Mouse (Mus musculus) liver, adult (tissue): ENCODE measurements around the gene Tmem100.

ENCODE experiments used
- GATA4 ChIP-seq: IDR thresholded peaks from 2 replicates; pipeline ENCODE4 v1.6.1; 2014; ENCODE audit warnings: mild to moderate bottlenecking, low read length; ENCODE audit not compliant: insufficient replicate concordance

Tmem100 gene

DNA sequence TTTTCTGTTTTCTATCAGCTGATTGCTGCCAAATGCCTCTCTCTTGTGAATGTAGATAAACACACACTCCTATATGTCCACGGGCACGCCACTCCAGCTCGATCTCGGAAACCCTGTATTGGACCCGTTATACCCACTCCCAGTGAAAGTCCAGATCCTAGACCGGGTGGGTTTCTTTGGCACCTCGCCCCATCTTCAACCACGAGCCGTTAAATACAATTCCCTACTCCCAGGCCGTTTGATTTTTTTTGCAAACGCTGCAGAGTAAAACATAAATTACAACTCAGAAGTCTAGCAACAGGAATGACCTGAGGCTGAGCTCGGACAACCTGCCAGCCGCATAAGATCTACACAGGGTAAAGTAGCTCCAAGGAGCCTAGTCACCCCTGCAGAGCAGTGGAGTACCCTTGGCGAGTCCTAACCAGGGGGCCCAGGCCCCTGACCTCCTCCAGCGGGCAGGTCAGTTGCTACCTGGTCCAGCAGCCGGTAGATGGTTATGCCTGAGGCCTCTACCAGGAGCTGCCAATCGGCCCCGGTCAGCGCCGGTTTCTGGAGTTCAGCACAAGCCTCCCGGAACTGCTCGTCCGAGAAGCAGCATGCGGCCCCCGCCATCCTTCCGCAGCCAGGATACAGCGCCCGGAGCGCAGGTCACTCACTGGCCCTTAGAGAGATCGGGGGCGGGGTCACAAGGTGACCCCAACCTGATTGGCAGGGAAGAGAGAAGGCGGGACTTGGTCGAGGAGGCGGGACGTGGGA, 27.7 kb upstream of the Tmem100 start, which contains the start of gene Pctp:
Gene Pctp (minus strand): TSS at position 664 of the 756 bp plus-strand sequence.
- peak; percentile 18; the same call in 1 of the 2 replicates for TF ChIP-seq GATA4

DNA sequence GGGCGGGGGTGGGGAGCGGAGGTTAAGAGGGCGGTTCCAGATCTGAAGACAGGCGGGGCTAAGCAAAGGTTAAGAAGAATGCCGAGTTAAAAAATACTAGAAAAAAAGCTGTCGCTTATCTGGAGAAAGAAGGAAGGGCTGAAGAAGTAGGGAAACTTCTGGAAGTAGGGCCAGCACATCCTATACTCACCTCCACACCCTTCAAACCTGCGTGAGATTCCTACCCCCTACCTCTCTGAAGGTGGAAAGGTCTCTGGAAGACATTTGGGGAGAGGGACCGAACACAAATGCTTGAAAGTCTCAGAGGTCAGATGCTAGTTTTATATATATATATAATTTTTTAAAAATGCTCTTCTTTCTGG, 27.2 kb upstream of the Tmem100 start:
- no peak for TF ChIP-seq GATA4

DNA sequence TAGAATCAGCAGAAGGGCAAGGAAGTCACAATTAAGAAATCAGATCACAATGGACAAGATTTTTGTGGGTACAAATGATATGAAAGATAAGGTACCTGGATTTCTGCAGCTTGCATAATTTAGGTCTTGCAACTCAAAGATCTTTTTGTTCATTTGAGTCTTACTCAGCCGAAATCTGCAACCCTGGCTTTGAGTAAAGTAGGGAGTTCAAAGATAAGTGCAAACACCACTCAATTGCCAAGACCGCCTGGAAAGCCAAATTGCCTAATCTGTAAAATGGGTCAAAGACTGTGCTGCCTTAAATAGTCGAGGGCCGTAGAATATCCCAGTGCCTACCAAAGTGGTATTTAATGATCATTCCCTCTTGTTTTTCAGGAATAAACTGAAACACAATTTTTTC, 26.8 kb upstream of the Tmem100 start:
- TF ChIP-seq GATA4 = peak; percentile 77

DNA sequence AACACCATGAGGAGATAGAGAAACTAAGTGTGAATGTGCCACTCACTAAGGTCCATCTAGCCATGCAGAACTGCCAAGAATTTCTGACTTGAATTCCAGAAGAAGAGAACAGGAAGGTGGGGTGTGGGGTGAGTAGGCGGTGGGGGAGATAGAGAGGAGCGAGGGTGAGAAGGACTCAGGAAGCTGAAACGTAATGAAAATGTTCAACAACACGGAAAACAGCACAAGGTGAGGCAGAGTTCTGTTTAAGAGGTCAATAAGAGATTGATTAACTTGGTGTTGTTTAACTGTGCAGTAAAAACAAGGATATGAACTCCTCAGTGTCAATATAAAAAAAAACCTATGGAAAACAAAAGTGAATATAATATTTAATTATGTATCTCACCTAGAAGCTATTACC, 24.0 kb upstream of the Tmem100 start:
- TF ChIP-seq GATA4 = no peak

DNA sequence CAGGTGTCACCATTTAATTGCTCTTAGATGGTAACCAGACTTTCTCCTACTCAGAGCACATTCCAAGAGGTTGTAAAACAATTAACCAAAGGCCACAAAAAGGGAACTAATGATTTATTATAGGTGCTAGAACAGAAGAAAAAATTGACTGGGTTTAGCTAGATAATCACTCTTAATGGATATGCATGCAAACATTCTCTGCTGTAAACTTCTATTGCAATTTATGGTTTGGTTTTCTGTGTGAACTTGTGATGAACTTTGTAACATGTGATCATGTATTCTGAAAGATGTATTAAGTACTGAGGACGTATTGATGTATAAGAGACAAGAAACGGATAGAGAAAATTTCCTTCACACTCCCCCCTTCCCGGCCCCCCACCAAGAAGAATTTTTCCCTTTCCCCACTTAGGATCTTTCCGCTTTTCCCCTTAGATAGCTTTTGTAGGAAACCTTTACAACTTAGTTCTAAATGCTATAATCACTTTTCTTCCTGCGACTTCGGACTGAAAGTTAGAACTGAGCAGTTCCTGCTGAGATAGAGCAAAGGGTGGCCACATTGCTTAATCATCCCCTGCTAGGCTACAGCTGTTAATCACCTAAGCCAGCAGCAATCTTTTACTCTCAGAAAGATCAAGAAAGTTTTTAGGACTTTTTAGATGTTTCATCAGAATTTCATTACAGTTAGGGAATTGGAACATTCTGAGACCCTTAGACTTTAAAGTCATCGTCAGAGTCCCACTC, 22.2 kb upstream of the Tmem100 start:
- no peak for TF ChIP-seq GATA4

DNA sequence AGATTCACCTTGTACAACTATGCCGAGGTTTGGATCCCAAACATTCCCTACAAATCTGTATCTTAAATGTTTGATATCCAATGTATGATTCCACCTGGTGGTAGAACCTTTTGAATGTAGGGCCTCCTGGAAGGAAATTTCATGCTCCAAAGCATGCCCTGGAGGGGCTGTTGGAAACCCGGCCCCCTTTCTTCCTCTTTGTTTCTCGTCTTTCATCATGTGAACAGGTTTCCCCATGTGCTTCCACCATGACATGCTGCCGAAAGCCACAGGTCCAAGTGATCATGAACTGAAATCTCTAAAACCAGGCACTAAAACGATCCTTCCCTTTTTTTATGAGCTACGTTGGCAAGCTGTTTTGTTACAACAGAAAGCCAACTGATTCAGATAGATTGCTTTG, 16.5 kb upstream of the Tmem100 start:
- TF ChIP-seq GATA4 = no peak

DNA sequence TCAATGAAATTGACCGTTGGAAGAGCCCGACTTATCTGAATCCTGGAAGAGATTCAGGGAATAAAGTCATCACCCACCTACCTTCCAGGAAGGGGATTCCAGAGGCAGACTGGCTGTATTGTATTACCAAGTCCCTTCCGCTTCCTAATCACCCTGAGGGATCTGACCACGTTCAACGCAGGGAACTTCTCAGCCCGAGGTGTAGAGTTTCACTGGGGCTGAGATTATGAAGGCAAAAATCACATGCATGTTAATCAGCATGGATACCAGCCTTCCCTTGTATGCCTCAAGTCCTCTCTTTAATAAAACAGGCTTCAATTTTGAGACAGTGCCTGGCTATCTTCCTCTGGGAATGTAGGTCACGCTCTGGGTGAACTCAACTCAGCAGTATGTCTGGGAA, 14.9 kb upstream of the Tmem100 start:
- no peak for TF ChIP-seq GATA4

DNA sequence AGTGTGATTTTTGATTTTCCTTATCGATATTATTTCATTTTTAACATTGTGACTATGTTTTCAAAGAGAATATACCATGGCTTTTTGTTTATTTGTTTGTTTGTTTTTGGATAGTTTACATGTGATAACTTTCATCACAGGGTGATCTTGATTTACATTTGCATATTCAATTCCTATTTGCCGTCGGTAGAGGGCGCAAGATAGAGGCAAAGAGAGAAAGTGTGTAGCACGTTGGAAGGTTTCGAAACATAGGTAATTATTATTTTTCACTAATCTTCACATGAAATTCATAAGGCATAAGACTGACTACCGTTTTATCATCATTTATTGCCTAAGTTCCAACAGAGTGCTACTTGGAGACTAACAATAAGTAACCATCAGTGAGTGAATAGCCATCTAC, 11.0 kb upstream of the Tmem100 start:
- TF ChIP-seq GATA4 = no peak

DNA sequence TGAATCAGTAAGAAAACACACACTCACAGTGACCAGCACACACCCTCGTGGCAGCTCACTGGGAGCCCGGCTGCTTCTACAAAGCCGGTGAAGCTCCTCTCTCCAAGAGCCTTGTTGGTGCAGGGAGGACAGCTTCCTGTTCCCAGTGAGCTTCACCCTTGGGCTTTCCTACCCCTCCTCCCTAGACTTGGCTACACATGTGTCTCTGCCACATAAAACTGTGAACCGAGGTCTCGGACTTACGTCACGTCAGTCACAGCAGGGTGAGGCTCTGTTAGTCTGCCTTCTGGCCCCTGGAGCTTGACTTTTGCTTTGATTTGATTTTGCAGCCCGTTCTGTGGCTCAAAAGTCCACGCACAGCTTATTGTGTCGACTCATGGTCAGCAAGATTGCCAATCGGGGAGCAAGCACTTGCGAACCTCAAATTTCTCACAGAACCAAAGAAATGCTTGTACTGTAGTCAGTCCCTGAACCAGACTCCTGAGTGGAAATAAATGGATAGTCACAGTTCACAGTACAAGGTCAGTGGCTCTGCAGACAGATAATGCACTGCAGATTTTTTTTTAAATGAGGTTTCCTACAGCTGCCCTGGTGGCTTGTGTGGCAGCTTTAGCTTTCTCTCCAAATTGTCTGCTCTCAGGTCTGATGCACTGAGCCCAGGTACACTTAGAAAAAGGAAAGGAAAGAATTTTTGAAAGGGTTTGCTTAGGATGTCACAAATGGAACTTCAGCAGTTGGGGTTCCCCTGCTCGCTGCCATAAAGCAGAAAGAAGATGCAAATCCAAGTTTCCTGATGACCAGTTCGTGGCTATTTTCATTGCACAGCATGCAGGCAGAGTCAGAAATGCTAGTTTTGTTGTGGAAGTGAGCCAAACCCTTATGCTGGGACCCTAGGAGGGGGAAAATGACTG, 4.0 kb upstream of the Tmem100 start:
- TF ChIP-seq GATA4 = no peak

DNA sequence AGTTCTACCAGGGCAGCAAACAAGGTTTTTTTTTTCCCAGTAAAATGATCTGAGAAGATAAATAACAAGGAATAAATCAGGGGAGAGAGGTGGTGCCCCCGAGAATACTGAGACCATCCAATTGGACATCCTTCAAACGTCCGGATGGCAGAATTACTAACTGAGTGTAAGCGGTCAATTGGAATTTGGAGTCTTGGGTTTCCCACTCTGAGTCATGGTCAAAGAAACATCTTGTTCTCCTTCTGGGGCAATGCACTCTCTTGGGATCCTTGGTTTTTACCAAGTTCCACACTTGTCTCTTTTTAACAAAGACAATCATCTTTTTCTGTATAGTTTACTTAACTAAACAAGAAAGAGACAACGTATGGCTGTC, 3.4 kb upstream of the Tmem100 start:
- TF ChIP-seq GATA4 = no peak

DNA sequence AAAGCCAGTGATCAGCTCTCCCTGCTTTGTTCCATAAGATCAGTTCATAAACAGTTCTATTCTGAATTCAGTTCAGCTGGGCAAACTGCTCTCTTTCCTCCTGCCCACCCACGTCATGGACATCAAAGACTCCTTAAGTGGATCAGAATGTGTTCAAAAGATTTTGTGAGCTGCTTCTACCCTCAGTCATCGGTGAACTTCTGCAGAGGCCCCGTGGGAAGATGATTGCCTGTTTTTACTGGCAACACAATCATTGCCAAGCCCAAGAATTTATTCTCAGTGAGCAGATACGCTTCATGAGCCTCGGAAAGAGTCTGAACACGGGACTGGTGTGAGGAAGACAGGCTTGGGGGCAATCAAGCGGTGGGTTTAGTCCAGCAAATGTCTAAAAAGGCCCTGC, 2.9 kb upstream of the Tmem100 start:
- TF ChIP-seq GATA4 = no peak

DNA sequence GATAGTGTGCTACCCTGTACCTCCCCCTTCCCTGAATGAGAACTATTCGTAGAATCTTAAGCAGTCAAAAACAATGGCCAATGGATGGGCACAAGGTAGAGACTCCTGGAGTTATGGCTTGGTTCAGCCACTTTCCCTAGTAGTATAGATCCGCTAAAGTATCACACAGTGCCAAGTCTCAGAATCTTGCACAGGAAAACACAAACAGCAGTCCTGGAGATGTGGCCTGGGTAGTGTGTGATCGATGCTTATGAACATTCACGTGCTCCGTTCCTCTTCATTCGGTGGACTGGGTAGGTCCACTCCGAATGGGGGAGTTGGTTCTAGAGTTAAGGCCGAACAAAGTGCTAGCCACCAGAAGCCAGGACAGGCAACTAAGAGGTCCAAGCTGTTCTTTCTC, 1.4 kb upstream of the Tmem100 start:
- no peak for TF ChIP-seq GATA4

DNA sequence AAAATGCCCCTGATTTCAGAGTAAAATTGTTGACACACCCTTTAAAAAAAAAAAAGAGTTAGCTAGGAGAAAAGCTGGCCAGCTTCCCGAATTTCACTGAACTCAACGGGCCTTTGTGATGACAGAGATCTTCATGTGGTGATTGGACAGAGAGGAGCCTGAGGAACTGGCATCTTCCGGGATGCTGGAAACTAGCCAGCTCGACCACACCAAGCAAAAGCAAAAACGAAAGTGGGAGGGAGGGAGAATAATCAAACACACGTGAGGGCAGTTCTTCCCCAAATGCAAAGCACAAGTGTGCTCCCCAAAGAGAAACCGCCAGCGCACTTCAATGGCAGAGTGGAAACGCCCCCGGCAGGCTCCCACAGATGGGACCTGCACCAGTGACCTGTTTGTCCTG, 794 bp upstream of the Tmem100 start:
- no peak for TF ChIP-seq GATA4

DNA sequence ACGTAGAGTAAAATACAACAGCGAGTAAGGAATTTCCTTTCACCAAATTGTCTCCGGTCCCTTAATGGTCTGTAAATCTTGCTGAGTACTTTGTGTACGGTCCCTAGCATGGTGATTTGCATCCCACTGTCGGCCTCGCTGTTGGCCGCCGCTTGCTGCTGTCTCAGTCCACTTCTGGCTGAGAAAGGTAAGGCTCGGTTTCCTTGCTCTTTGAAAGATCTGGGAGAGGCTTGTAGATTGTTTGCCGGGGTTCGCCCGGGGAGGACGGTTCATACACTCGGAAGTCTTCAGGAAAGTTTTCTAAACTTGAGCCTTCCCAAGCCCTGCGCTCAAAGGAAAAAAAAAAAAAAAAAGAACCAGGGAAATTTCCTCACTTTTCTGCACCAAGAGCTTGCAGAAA, 409 bp downstream of the Tmem100 start:
- no peak for TF ChIP-seq GATA4

DNA sequence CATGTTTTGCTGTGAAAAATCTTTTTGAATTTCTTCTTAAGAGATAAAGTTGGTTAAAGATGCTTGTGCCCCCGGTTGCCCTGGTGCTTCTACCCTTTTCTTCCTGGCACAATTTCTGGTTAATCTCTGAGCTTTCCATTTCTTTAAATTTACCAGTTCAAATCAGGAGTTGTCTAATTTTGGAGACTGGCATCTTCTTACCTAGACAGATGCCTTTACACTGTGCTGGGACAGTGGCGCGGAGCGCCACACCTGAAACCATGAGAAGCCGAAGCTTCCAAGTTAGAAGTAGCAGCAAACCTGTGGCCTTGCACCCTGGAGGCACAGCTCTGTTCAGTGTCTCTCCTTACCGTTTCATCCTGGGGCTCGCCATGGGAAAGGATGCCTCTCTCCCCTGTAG, 928 bp downstream of the Tmem100 start:
- TF ChIP-seq GATA4 = no peak

DNA sequence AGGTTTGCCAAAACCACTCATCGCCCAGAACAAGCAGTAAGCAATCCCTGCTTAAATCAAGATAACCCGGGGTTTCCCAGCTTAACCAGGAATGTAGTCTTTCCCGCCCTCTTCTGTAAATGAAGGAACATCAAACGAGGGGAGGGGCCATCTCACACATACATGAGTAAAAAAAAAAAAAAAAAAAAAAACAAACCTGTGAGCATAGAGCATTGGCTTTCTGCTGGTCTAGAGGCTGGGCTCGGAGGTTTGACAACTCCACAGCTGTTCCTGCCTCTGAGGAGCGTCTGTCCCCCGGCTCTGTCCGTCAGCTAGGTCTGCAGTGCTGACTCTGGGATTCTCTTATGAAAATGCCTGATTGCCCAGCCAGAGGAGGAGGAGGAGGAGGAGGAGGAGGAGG, 2.7 kb downstream of the Tmem100 start:
- TF ChIP-seq GATA4 = no peak

DNA sequence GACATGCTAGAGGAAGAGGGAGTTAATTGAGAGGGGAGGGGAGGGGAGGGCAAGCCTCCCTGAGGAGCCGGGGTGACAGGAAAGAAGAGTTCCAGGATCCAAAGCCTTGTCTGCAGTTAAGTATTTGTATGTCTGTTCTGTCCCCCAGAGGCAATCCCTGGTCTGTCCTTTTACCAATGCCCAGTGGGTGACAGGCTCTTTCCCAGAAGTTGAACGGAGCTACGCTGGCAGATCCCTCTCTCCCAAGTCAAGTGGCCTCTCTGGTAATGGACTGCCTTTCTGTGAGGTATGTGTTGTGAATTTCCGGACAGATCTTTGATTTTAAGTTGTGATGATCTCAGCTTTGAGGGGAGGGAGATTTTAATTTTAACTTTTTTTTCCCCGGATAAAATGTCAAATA, 3.3 kb downstream of the Tmem100 start:
- TF ChIP-seq GATA4 = no peak
